ENCODE assay signal across 35 mouse cellular contexts in genomic region chr2:66791629-66792028, GRCm38 (mm10).
"Had no signal": no experiment of that assay in that cellular context is flagged by ENCODE, and none has a peak within 500 bp of the region (broad histone marks: within the 10 kb centered on the region; RNA-seq: fewer than 3 reads in every experiment).

No protein-coding gene starts in this region.

- H3K36me3 ChIP-seq: heart, embryonic 10.5 days; heart, embryonic 12.5 days; heart, embryonic 13.5 days; heart, embryonic 15.5 days; hindbrain, embryonic 10.5 days; hindbrain, embryonic 12.5 days; hindbrain, embryonic 13.5 days; hindbrain, embryonic 15.5 days; intestine, embryonic 15.5 days; kidney, embryonic 15.5 days had no signal

- H3K27me3 ChIP-seq: heart, embryonic 12.5 days; heart, embryonic 13.5 days; heart, embryonic 15.5 days; hindbrain, embryonic 12.5 days; hindbrain, embryonic 13.5 days; hindbrain, embryonic 15.5 days; intestine, embryonic 15.5 days; kidney, embryonic 15.5 days had no signal

- ATAC-seq: hindbrain, embryonic 16.5 days; hindbrain, postnatal 0 days; inflammation-experienced regulatory T-cells, adult 6 months; intestine, embryonic 15.5 days; intestine, embryonic 16.5 days; intestine, postnatal 0 days had no signal

- DNase-seq: heart, adult 18-20 months; heart, adult 2 months; heart, postnatal 10 days; heart, postnatal 14 days; heart, postnatal 36 days; heart, postnatal 4 days; kidney, adult 11 months; kidney, adult 18-20 months; kidney, adult 2 months; kidney, adult 8-10 months; kidney, adult 9 months; kidney, postnatal 10 days; kidney, postnatal 14 days; kidney, postnatal 36 days; kidney, postnatal 4 days; layer of hippocampus, adult 9-11 months; layer of hippocampus, postnatal 36 days had no signal

- H3K27ac ChIP-seq: heart, adult 2 months; heart, embryonic 10.5 days; heart, embryonic 13.5 days; heart, embryonic 15.5 days; hindbrain, embryonic 10.5 days; hindbrain, embryonic 12.5 days; hindbrain, embryonic 13.5 days; hindbrain, embryonic 14.5 days; hindbrain, embryonic 15.5 days; hindbrain, postnatal 0 days; intestine, embryonic 15.5 days; kidney, embryonic 15.5 days; layer of hippocampus, adult 2 months had no signal

- H3K4me3 ChIP-seq: heart, adult 2 months; heart, embryonic 10.5 days; heart, embryonic 12.5 days; heart, embryonic 13.5 days; heart, embryonic 15.5 days; hindbrain, embryonic 10.5 days; hindbrain, embryonic 12.5 days; hindbrain, embryonic 13.5 days; hindbrain, embryonic 15.5 days; intestine, embryonic 15.5 days; kidney, embryonic 15.5 days; layer of hippocampus, adult 2 months had no signal

- H3K4me2 ChIP-seq: heart, embryonic 11.5 days; heart, embryonic 12.5 days; heart, embryonic 13.5 days; heart, embryonic 15.5 days; hindbrain, embryonic 12.5 days; hindbrain, embryonic 13.5 days; hindbrain, embryonic 14.5 days; hindbrain, embryonic 15.5 days; intestine, embryonic 15.5 days; kidney, embryonic 15.5 days had no signal

- H3K4me1 ChIP-seq: heart, embryonic 10.5 days; heart, embryonic 12.5 days; heart, embryonic 13.5 days; heart, embryonic 15.5 days; hindbrain, embryonic 10.5 days; hindbrain, embryonic 12.5 days; hindbrain, embryonic 13.5 days; hindbrain, embryonic 15.5 days; intestine, embryonic 15.5 days; kidney, embryonic 15.5 days had no signal

- H3K9me3 ChIP-seq: heart, embryonic 10.5 days; heart, embryonic 12.5 days; heart, embryonic 13.5 days; heart, embryonic 15.5 days; hindbrain, embryonic 10.5 days; hindbrain, embryonic 12.5 days; hindbrain, embryonic 13.5 days; hindbrain, embryonic 15.5 days; intestine, embryonic 15.5 days; kidney, embryonic 15.5 days had no signal

- H3K9ac ChIP-seq: heart, embryonic 12.5 days; heart, embryonic 13.5 days; heart, embryonic 15.5 days; hindbrain, embryonic 12.5 days; hindbrain, embryonic 13.5 days; hindbrain, embryonic 14.5 days; hindbrain, embryonic 15.5 days; intestine, embryonic 15.5 days; kidney, embryonic 15.5 days had no signal
